Mouse (Mus musculus): ENCODE results near the gene Rex1bd.

The Rex1bd gene

GRCm38 (mm10) chr8:70506328-70507026 is at the start of gene Rex1bd:
Gene Rex1bd, minus strand, starts transcription at chr8:70506752.
- DNase-seq (ENCODE audit: low spot score), result peak; percentile 96

GRCm38 (mm10) chr8:70555079-70555747 is 48.7 kb upstream of the Rex1bd start:
- DNase-seq (ENCODE audit: low spot score), result no peak

GRCm38 (mm10) chr8:70553740-70554139 is 47.2 kb upstream of the Rex1bd start:
- no peak for DNase-seq (ENCODE audit: low spot score)

- DNase-seq (ENCODE audit: low spot score), result no peak
Observed at GRCm38 (mm10) chr8:70552836-70553235, 46.3 kb upstream of the Rex1bd start.

- no peak for DNase-seq (ENCODE audit: low spot score)
Observed at GRCm38 (mm10) chr8:70551558-70552161, 45.1 kb upstream of the Rex1bd start.

GRCm38 (mm10) chr8:70549412-70550184 is 43.0 kb upstream of the Rex1bd start:
- DNase-seq (ENCODE audit: low spot score), result no peak

GRCm38 (mm10) chr8:70547762-70548161 is 41.2 kb upstream of the Rex1bd start:
- no peak for DNase-seq (ENCODE audit: low spot score)

- DNase-seq (ENCODE audit: low spot score), result no peak
Observed at GRCm38 (mm10) chr8:70546412-70546811, 39.9 kb upstream of the Rex1bd start.

- DNase-seq (ENCODE audit: low spot score), result no peak
Observed at GRCm38 (mm10) chr8:70544200-70544687, 37.7 kb upstream of the Rex1bd start.

GRCm38 (mm10) chr8:70541081-70541480 is 34.5 kb upstream of the Rex1bd start:
- no peak for DNase-seq (ENCODE audit: low spot score)

GRCm38 (mm10) chr8:70540507-70541071 is 34.0 kb upstream of the Rex1bd start:
- DNase-seq (ENCODE audit: low spot score), result no peak

GRCm38 (mm10) chr8:70540013-70540506 is 33.5 kb upstream of the Rex1bd start:
- no peak for DNase-seq (ENCODE audit: low spot score)

- peak; percentile 99 for DNase-seq (ENCODE audit: low spot score)
Observed at GRCm38 (mm10) chr8:70539077-70539813, 32.7 kb upstream of the Rex1bd start, which contains the start of gene Ell. Gene Ell, plus strand, starts transcription at chr8:70539457.

- DNase-seq (ENCODE audit: low spot score), result peak; percentile 100
Observed at GRCm38 (mm10) chr8:70538633-70539076, 32.1 kb upstream of the Rex1bd start.

- peak; percentile 72 for DNase-seq (ENCODE audit: low spot score)
Observed at GRCm38 (mm10) chr8:70538024-70538579, 31.6 kb upstream of the Rex1bd start.

GRCm38 (mm10) chr8:70535701-70536100 is 29.1 kb upstream of the Rex1bd start:
- no peak for DNase-seq (ENCODE audit: low spot score)

GRCm38 (mm10) chr8:70535221-70535620 is 28.7 kb upstream of the Rex1bd start:
- DNase-seq (ENCODE audit: low spot score), result no peak

GRCm38 (mm10) chr8:70534281-70534680 is 27.7 kb upstream of the Rex1bd start:
- DNase-seq (ENCODE audit: low spot score), result no peak

GRCm38 (mm10) chr8:70530314-70530713 is 23.8 kb upstream of the Rex1bd start:
- no peak for DNase-seq (ENCODE audit: low spot score)

- DNase-seq (ENCODE audit: low spot score), result no peak
Observed at GRCm38 (mm10) chr8:70529741-70530161, 23.2 kb upstream of the Rex1bd start.
